Mouse (Mus musculus) left cerebral cortex, postnatal 36 days (tissue): ENCODE measurements around the gene Mrpl53. TPM values are rescaled to one million over a fixed set of nuclear protein-coding genes. Genes with fewer than 3 reads are reported as not detected.
A peak's percentile ranks its signal among the peaks of the same experiment; 100 is the strongest.

ENCODE experiments used
- DNase-seq, 2 experiments: peaks; one replicate each; pipeline ENCODE4 v3.0.0; 2021 to 2022; ENCODE audit warnings: low spot score in 2 of 2, mixed read lengths in 1 of 2
- intact Hi-C: fragments of 180-260 bp; cut with DNase I; formaldehyde crosslinking; loops from one replicate; pipeline ENCODE4 v1.15.1; 2025
- total RNA-seq, 2 experiments: library from RNA; stranded (reverse); gene quantifications; 2 replicates each; pipeline ENCODE4 v1.2.3; 2021

The Mrpl53 gene
- total RNA-seq, 2 experiments from 2014 or later: 54.4 to 58.7 TPM

DNA sequence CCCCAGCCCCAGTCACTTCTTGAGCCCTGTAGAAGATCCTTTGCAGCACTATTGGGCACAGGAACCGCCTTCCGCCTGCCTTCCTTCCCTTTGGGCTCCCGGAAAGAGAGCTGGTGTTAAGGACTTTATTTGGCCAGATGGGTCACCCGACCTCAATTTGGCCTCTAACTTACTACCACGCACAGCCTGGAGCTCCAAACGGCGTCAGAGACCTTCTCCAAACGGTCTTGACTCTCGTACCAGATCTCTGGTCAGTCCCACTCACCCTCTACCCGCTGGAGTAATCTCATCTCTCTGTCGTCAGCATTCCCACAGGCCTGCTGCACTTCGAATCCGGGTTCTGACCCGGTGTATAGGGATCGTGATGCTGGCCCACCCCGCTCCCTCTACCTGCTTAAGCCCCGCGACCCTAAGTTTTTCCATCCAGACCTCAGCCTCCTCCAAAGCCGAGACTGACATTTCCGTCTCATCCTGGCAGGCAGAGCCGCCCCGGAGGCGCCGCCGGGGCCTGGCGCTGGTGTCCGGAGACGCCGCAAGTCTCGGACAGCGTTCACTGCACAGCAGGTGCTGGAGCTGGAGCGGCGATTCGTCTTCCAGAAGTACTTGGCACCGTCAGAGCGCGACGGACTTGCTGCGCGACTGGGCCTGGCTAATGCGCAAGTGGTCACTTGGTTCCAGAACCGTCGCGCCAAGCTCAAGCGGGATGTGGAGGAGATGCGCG, 21.5 kb upstream of the Mrpl53 start:
- no peak for DNase-seq
- intact Hi-C loops: no loop called here

DNA sequence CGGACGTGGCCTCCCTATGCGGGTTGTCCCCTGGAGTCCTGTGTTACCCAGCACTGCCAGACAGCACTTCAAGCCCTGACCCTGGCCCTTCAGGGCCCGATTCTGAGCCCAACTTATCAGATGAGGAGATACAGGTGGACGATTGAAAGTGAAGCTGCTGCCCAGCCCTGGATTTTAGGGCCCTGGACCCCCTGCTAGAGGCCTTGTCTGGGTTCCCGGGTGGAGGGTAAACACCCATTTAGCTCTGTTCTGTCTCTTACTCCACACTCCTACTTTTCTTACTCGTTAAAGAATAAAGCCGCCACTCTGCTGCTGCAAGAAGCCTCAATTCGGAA, 20.9 kb upstream of the Mrpl53 start:
- no peak for DNase-seq
- intact Hi-C loops: no loop called here

DNA sequence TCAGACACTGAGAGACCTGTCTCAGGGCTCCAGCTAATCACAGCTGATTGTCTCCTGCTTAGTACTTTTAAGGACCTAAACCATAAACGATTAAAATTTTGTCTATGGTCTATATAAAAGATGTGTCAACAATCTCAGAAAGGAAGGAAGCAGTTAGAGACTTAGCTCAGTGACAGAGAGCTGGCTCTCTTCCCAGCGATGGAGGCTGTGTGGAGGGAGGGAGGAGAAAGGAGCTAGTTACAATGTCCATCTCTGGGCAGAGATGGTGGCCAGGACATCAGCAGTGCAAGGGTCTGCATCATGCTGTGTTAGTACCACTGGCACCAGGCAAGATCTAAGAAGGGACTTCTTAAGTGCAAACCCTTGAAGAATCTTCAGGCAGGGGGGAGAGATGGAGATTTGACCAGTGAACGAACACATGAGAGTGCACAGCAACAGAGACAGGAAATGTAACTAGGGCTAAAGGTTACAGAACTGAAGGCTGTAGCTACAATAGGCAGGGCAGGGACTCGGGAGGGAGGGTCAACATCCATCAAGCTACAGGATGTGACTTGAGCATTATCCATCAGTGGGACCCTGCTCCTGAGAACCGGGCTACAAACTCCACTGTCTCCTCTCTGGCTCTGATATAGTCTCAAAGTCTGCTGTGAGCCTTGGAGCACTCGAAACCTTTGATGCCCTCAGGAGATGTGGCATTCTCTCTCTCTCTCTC, 16.3 kb upstream of the Mrpl53 start:
- intact Hi-C loops: no loop called here
- DNase-seq: no peak

DNA sequence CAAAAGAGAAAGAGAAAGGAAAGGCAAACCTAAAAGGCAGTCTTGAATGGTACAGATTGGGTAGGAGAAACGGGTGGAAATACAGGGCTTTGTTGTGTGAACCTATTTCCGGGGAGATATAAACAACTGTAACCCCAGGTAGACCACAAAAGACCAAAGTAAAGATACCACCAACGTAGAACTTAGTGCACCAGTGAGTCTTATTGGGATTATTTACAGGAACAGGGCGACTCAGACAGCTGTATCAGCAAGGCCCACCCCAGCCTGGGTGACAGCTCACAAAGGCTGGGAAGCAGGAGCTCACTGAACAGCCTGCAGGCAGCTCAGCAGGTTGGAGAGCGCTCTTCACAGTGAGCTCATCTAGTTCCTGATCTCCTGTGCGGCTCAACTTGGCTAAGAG, 12.9 kb upstream of the Mrpl53 start:
- DNase-seq: no peak
- intact Hi-C loops: no loop called here

DNA sequence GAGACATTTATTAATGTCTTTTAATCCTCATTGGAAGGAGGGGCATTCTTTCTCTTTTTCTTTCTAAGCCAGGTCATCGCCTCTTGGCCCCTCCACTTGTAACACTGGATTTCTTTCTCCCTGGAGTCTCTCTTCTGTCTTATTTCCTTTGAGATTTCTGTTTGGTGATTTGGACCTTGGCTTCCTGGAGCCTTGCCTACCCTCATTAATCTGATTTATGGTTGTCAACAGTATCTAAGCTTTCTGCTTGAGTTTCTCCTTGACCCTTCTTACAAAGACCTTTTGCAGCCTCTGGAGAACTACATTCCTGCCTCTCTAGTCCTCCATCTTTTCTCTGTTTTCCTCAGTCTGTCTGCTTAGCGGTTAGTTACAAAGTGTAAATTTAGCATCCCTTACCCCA, 10.4 kb upstream of the Mrpl53 start:
- intact Hi-C loops: no loop called here
- no peak for DNase-seq

DNA sequence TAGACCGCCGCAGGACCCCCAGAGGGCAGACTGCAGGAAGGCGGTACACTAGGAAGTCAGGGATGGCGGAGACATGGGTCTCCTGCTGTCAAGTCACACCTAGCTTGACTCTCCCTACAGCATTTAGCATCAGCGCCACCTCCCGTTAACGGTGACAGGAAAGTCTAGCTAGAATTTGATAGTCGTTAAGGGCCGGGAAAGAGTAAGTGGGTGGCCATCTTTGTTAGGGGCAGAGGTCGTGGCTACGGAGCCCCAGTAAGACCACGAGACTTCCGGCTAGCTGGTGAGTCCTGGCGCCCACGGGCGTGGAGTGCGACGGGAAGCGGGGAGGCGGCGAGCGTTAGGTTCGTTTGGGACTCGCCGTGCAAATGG, 7.5 kb upstream of the Mrpl53 start, which contains the start of the genes Ccdc142 and Gm42688:
TSS of gene Ccdc142 (plus strand) at position 286 of the 372 bp plus-strand sequence.
TSS of gene Gm42688 (plus strand) at position 302 of the 372 bp plus-strand sequence.
- DNase-seq: peak; percentile 88
- intact Hi-C loops: loop anchor here (1.0 to 2.0 kb wide), 3 partner anchors 23 to 105 kb away; partner anchors contain the start of genes Aup1 and Htra2

DNA sequence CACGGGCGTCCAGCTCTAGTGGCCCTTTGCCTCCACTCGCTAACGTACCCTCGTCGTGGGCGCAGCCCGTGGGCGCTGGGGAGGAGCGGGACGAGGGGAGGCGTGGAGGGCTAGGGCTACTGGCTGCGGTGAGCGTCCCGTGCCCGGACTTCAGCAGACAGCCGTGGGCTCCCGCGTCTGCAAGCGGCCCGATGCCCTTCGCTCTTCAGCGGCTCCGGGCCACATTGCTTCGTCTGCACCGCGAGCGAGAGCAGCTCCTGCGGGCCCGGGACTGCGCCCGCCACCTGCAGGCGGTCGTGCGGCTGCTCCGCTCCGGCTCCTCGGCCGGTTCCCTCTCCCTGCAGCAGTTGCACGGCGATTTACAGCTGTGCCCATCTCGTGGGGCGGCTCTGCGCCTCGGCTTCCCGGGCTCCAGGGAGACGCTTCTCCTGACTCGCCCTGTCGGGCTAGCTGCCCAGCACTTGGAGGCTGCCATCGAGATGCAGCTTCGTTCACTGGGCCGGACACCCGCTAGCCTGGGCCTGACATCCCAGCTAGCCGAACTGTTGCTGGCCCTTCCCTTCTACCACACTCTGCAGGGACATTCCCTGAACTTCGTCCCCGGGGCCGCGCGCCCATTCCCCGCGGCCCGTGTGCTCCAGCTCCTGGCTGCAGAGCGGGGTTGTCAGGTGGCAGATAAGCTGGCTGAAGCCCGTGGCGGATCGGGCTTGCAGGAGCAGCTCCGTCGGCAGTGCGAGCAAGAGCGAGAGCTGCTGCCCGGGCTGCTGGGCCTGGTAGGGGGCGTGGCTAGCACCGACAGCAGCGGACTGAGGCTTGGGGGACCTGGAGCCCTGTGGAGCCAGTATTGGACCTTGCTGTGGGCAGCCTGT, 6.9 kb upstream of the Mrpl53 start:
- peak in 1 of 2 experiments; percentile 67 for DNase-seq
- intact Hi-C loops: loop anchor here (1.0 to 2.0 kb wide), 3 partner anchors 23 to 106 kb away; partner anchors contain the start of genes Aup1 and Htra2

DNA sequence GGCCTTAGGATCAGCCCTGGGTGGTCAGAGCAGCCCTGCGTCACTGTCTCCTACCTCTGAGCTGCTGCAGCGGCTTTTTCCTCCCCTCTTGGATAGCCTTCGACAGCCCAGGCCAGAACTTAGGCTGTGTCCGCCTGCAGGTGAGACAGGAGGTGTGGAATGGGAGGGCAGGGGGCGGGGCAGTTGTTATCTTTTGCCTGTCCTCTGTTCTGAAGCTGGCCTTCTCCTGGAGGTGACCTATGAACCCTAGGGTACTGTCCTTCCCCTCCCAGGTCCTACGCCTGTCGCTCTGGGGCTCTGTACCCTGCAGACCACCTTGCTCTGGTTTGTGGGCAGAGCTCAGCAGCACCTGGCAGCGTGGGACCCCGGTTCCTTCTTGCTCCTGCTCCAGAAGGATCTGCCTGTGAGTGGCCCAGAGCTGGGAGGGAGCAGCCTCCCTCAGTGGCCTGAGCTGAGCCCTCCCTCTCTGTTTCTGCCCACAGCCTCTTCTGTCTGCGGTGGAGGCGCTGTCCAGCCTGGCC, 5.7 kb upstream of the Mrpl53 start:
- intact Hi-C loops: no loop called here
- DNase-seq: no peak

DNA sequence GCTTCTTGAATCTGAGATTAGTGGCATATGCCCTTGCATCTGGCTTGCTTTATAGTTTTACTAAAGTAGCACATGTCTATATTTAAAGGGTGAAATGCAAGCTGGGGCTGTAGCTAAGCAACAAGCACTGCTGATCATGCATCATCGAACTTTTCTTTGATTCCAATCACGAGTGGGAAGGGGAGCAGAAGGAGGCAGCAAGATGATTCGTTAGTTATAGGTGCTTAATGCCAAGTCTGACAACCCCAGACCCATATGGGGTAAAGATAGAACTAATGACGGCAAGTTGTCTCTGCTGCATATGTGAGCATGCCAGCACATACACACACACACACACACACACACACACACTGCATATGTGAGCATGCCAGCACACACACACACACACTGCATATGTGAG, 4.7 kb upstream of the Mrpl53 start:
- intact Hi-C loops: no loop called here
- no peak for DNase-seq

DNA sequence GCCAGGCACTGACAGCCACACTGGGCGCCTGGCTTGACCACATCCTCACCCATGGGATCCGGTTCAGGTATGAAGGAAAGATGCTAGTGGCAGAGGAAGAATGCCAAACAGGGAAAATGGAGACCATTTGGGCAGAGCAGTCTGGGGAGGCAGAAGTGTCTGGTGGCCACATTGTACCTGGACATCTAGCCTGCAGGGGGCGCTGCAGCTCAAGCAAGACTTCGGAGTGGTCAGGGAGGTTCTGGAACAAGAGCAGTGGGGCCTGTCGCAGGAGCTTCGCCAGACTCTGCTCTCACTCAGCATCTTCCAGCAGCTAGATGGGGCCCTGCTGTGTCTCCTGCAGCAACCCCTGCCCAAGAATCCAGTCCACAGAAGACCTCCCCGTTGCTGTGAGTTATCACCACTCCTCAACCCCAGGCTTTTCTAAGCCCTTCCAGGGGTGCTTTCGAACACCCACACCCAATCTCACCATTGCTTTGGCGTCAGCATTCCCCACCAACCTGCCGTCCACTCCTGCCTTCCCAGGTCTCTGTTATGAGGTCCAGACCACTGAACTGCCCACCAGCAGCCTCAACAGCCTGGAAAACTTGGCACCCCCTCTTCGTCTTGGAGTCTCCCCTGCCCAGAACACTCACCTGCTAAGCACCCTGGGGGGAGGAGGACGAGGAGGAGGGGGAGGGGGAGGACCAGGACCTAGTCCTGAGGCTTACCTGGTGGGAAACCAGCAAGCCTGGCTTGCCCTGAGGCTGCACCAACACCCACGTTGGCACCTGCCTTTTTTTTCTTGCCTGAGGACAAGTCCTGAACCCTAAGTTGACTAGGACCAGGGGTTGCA, 1.1 kb upstream of the Mrpl53 start:
- no peak for DNase-seq
- intact Hi-C loops: no loop called here

DNA sequence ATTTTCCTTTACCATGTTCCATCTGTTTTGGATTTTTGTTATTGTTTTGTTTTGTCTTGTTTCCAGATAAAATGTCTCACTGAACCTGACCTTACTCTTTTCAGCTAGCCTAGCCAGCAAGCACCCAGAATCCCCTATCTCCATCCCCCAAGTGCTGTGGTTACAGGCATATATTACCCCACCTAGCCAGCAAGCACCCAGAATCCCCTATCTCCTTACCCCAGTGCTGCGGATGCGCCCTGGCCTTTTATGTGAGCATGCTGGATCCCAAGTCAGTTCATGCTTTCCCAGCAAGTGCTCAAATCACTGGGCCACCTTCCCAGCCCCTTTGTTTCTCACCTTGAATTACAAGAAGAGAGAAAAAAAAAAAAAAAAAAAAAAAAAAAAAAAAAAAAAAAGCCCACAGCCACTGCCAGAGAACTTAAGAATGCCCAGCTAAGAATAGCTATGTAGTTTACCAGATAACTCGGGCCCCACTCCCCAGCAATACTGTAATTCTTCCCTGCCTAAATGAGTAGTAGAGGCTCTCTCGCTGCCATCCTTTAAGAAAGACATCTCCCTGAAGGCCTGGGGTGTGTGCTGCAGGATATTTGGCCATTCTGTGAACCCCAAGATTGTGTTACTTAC, 2.8 kb downstream of the Mrpl53 start:
- no peak for DNase-seq
- intact Hi-C loops: loop anchor here (10.0 kb wide), 1 partner anchor 213 kb away; the partner anchor contains the start of genes Mob1a and Mthfd2

DNA sequence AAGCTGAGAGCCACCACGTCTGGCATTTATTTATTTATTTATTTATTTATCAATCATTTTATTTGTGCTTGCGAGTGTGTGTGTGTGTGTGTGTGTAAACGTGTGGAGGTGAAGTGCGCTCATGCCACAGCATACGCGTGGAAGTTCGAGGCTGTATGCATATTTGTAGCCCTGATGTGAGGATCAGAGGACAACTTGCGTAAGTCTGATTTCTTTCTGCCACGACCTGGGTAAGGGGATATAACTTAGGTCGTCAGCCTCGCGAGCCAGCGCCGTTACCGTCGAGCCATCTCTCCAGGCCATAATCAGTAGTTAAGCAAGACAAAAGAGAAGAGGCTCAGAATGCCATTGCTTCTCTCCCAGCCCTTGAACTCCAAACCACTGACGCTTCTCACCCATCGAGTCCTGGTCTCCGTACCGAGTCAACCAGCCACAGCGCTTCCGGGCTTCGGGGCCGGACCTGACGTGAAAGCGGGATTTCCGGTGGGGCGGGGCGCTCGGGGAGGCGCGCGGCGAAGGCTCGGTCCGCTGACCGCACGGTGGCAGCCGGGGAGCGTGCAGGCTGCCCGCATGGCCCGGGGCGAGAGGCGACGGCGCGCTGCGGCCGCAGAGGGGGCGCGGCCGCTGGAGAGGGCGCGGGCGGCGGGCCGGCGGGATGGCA, 6.3 kb downstream of the Mrpl53 start, which contains the start of gene Mogs:
TSS of gene Mogs (plus strand) at position 486 of the 661 bp plus-strand sequence.
- intact Hi-C loops: loop anchor here (10.0 kb wide), 1 partner anchor 210 kb away; the partner anchor contains the start of genes Mob1a and Mthfd2
- peak; percentile 92 to 94 for DNase-seq

DNA sequence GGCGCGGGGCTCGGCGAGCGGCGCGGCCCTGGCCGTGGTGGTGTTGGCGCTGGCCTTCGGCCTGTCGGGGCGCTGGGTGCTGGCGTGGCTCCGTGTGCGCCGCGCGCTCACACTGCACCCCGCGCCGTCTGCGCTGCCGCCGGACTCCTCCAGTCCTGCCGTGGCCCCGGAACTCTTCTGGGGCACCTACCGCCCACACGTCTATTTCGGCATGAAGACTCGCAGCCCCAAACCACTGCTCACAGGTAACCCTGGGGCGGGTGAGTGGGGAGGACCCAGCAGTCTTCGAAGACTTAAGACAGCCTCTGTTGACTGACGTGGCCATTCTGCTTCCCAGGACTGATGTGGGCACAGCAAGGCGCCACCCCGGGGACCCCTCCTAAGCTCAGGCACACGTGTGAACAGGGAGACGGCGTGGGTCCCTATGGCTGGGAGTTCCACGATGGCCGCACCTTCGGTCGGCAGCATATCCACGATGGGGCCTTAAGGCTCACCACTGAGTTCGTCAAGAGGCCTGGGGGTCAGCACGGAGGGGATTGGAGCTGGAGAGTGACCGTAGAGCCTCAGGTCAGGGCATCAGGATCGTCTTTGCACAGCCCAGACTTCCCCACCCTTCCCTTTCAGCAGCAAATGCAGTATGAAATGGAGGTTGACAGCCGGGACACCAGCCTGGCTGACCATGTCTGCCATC, 7.0 kb downstream of the Mrpl53 start:
- intact Hi-C loops: loop anchor here (10.0 kb wide), 1 partner anchor 209 kb away; the partner anchor contains the start of genes Mob1a and Mthfd2
- no peak for DNase-seq

DNA sequence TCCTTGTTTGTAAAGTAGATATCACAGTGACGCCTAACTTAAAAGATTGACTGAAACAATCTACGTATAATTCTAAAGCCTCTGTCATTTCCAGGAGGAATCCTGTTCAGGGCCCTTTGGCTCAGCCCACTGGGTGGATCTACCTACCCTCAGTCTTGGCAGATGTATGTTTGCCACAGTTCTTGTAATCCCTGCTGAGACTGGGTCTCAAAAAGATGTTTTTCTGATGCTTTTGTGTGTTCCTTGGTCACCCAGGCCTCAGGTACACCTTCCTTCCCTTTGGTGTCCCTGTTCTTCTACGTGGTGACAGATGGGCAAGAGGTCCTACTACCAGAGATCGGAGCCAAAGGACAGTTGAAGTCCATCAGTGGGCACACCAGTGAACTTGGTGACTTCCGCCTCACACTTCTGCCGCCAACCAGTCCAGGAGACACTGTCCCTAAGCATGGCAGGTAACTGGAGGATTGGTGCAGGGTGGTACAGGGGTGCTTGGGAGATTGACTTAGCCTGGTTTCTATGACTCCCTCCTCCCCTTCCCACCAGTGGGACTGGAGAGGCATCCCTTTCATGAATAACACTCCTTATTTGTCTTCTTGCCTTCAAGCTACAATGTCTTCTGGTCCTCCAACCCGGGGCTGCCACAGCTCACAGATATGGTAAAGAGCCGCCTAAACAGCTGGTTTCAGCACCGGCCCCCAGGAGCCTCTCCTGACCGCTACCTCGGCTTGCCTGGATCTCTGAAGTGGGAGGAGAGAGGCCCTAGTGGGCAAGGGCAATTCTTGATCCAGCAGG, 7.7 kb downstream of the Mrpl53 start:
- intact Hi-C loops: loop anchor here (10.0 kb wide), 1 partner anchor 208 kb away; the partner anchor contains the start of genes Mob1a and Mthfd2
- DNase-seq: no peak

DNA sequence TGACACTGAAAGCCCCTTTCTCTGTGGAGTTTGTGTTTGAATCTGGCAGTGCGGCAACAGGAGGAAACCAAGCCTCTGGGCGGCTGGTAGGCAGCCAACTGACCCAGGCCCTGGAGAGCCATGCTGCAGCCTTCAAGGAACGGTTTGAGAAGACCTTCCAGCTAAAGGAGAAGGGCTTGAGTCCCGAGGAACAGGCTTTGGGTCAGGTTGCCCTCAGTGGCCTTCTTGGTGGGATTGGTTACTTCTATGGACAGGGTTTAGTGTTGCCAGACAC, 8.3 kb downstream of the Mrpl53 start:
- no peak for DNase-seq
- intact Hi-C loops: loop anchor here (10.0 kb wide), 1 partner anchor 208 kb away; the partner anchor contains the start of genes Mob1a and Mthfd2

DNA sequence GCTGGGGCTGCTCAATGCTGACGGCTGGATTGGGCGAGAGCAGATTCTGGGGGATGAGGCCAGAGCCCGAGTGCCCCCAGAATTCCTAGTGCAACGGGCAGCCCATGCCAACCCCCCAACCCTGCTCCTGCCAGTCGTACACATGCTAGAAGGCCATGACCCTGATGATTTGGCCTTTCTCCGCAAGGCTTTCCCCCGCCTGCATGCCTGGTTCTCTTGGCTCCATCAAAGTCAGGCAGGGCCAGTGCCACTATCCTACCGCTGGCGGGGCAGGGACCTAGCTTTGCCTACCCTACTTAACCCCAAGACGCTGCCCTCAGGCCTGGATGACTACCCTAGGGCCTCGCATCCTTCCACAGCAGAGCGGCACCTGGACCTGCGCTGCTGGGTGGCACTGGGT, 8.8 kb downstream of the Mrpl53 start:
- DNase-seq: no peak
- intact Hi-C loops: loop anchor here (10.0 kb wide), 1 partner anchor 207 kb away; the partner anchor contains the start of genes Mob1a and Mthfd2
